Mouse (Mus musculus) testis, postnatal 14 days (tissue): Measurements from ENCODE around the gene Iqcm.
"Not testable (repeated sequence)": the region's sequence is repeated elsewhere in the genome, so short reads cannot be mapped to it uniquely, and the experiment has no call there.

Source experiments
- DNase-seq: peaks from one replicate; pipeline ENCODE4 v3.0.0; 2021; ENCODE audit warnings: low spot score

Iqcm gene

DNA sequence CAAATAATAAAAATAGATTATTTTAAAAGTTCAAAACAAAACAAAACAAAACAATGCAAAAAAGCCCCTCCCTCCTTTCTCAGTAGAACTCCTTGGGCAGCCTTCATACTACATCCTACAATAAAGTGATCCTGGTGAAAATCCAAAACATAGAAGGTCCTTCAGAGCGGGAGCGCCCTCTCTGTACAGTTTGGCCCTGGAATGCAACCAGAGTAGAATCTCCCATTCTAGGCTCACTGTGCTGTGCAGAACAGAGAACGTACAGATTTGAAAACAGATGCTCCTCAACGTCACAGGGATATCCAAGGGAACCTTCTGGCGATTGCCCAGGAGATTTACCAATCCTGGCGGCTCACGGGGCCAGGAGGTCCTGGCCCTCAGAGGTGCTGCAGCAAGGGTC is at the start of gene Iqcm:
Gene Iqcm (plus strand): TSS at position 301 of the 400 bp plus-strand sequence.
- no peak for DNase-seq

DNA sequence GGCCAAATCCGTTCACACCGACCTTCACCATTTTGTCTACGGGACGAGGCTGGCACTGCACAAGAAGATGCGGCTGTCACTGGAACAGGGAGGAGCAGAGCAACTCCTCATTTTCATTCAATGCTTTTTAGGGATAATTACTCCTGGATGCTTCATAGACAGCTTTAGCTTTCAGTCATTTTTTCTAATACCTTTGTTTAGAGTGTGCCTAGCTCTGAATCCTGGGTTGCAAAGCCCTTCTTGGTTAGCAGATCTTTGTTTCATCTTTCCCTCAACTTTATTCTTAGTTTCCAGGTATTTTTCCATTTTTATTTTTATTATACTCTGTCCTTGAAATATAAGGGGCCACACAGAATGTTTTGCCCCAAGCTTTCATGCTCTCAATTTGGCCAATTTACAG is 42.0 kb upstream of the Iqcm start, which contains the start of gene Gm10358:
Gene Gm10358 (minus strand): TSS at position 101 of the 400 bp plus-strand sequence.
- DNase-seq = no peak

DNA sequence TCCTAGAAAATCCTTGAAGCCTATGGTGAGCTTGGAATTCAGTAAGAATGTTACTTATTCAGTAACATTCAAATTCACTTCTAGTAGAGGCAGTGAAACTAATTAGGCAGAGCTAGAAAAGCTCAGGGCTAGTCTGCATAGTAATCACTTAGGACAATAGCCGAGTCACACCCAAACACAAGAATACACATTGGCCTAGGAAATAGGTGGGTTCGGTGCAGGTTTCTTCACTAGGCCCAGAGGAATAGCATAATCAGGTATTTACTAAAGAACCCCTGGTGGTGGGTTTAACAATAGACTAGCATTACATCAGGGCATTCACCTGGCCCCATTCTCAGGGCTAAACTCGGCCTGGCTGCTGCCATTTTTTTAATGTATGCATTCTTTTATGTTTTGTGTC is 32.8 kb upstream of the Iqcm start:
- DNase-seq = not testable (repeated sequence)

DNA sequence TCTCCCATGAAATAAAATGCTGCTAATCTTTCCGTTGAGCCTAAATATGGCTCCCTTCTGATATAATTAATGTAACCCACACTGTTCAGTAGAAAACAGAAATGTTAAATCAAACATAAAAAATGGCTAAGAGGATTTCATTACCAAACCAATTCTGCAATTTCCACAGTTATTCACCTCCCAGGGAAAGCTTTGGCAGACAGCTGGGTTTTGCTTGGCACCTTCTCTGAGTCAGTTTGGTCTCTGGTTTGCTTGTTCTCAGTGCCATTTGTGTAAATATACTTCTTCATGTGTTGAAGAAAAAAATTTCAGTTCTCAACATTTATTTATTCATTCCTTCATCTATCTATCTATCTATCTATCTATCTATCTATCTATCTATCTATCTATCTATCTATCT is 28.3 kb downstream of the Iqcm start:
- no peak for DNase-seq

DNA sequence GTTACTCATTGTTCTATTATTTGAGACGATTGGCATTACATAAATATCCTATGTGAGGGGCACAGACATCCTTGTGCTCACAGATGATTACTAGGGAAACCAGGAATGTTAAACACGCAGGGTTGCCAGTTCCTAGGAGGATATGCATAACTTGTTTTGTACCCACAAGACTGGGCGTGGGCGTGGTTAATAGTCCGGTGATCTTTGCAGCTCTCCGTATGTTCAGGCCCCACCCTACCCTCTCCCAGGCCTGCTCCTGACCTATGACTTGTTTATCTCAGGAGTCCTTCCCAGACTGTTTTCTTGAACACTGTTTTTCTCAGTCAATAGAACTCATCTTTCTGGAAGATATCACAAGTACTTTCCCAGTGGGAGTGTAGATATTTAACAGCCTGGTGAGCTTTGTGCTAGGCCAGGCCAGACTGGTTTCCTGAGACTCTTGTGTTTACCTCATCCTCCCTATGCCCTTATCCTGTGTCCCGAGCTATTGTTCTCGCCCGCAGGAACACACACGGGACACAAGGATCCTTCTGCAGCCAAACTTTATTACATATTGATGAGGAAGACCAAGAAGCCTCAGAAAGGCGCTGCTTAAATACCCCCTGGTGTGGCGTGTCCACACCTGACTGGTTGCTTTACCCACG is 40.7 kb downstream of the Iqcm start:
- DNase-seq = no peak

DNA sequence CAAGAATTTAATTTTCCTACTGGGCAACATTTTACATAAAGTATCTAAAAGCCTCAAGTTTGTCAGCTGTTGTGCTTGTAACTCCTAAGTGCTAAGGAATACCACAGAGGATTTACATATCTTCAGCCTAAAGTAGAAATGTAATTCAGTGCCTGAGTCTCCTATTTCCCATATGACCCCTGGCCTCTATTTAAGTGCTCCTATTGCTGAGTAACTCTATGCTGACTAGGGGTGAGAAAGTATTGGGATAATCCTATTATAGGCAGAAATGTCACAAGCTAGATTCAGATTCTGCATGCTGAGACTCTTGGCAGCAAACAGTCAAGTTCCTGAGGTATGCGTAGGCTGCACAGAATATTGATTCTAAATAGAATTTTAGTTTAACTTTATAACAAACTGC is 60.8 kb downstream of the Iqcm start:
- no peak for DNase-seq

DNA sequence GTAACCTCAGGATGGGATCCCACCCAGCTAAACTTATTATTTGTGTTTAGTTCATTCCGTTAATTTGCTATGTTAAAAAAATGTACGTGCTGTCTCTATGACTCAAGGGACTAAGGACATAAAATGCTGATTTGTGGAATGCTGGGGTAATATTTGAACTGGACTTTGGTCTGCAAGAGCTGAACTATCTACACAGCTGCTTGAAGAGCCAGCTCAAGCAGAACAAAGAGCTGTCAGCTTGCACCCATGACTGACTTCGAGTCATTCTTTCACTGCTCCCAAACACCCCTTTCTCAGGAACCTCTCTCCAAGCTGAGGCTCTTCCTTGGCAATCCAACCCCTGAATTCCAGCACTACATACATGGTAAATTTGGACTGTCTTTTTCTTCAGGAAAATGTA is 65.3 kb downstream of the Iqcm start:
- DNase-seq = no peak

DNA sequence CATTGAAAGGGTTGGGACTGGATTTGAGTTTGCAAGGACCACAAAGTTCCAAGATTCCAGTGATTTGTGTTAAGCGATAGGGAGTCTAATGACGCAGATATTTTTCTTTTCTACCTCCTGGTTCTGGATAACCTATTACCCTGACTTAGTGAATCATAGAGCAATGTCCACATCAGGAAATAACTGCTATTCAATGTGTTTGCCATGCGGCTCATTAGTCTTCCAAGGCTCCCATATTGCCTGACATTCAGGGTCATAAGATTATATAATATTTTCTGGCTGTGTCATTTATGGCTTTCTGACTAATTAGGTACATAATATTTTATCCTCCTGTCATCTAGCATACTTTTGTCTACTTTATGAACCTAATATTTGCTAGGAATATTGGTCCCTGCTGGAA is 100.8 kb downstream of the Iqcm start:
- no peak for DNase-seq

DNA sequence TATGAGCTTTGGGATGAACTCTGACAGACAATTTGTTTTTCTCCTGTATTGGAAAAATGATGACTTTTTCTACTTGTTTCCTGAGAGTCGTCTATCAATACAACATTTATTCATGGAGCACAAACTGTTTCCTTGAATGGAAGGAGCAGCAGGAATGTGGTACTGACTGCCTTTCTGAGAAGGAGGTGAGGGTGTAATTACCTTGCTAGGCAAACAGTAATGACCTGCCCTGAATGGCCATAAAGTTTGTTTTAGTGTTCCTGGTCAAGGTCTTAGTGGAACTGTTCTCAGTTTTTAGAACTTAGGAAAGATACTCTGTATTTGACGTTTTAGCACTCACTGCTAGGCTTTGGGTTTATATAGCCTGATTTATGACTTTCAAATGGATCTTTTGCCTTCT is 147.8 kb downstream of the Iqcm start:
- no peak for DNase-seq

DNA sequence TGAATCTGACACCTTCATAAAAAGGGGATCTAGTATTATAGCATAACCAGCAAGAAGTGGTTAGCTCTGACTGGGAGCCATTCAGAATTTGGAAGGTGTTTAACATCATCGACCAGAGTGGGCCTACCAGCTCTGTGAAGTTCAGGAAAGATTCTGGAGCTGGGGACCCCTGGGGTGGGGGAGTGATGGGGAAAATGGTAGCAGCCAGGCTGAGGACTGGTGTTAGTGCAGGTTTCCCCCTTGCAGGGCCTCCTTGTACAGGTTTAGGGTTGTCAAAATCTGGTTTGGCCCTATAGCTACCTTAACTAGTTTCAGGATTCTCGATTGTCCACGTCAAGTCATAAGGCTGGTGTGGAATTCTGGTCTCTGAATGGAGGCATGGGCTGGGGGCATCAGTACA is 194.5 kb downstream of the Iqcm start:
- DNase-seq = no peak

DNA sequence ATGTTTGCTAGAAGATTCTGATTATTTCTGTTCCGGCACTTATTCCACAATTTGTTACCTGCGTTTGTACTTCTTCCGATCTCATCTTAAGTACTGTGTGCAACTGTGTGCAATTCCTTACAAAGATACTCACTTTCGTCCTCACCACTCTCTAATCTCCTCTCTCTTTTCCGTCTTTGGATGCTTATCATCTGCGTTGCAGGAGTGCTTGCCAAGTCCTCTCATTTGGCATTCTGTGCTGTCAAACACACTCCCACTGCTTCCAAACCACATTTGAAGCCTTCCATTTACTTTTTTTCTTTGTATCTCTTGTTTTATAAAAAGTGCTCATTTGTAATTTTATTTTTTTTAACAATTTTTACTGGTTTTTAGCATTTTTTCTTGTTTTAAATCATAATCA is 210.8 kb downstream of the Iqcm start:
- DNase-seq = no peak

DNA sequence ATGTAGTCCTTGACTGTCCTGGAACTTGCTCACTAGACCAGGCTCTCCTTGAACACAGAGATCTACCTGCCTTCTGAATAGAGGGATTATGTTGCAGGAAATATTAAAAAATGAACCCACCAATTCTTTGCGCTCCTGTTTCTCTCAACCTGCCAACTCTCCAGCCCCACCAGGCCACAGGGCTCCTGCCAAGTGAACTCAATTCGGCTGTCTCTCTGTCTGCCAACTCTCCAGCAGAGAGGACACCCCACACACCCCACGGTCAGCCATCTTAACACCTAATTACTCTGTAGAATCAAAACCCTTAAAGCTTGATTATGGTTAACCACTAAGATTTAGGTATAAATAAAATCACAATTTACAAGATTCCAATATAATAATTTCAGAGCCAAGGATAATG is 298.1 kb downstream of the Iqcm start:
- DNase-seq = no peak

DNA sequence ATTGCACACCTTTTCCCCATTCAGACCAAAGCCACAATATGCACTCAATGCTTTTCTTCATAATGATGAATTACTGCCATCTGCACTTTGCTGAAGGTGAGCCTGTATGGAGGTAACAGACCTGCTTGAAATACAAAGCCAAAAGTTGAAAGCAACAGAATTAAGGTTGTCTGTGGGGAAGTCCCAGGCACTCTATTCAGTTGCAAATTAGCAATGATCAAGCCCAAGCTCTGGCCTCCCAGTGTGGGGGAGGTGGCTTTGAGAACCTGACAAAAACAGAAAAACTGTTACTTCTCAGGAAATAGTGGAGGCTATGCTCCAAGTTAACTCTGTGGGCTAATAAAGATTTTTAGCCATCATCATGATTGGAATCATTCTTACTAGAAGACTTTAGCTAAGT is 307.1 kb downstream of the Iqcm start:
- DNase-seq = no peak

DNA sequence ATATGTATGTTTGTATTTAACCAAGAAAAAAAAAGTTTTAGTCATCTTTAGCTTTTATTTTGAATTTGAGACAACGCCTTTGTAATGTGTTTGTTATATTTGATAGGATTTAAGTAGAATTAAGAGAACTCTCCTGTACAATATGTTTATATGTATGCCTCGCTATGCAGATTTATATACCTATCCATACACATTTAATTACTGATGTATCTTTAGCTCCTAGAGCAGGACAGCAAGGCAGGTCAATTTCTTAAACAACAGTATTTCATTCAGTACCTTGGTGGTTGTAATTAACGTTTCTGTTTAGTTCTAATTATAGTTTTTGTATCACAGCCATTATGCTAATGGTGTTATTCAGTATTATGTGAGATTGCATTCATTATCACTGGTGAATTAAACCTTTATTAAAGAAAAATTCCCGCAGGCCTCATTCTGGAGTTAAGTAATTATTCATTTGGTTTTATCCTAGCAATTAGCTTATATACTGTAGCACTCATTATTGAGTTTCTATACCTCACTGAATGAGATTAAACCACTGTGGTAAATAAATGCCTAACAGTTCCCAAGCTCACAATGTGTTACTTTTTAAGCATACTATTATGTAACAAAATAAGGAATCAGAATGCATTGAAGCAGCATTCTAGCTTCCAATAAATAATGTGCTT is 380.1 kb downstream of the Iqcm start:
- no peak for DNase-seq

DNA sequence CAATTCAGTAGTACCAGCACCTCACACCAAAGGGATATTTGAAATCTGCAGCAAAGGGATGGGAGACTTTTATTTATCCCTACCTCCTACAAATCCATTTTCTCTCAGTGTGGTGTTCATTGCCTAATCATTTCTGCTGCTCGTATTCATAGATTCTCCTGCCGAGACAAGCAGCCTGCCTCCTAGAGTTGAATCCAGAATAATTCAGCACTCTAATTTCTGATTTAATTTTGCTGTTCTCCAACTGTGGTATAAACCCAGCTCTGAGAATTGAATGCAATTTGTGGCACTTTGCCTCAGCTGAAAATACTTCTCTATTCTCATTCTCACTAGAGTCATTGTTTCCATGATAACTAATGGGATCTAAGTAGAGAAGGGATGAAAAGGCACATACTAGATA is 386.8 kb downstream of the Iqcm start:
- no peak for DNase-seq

DNA sequence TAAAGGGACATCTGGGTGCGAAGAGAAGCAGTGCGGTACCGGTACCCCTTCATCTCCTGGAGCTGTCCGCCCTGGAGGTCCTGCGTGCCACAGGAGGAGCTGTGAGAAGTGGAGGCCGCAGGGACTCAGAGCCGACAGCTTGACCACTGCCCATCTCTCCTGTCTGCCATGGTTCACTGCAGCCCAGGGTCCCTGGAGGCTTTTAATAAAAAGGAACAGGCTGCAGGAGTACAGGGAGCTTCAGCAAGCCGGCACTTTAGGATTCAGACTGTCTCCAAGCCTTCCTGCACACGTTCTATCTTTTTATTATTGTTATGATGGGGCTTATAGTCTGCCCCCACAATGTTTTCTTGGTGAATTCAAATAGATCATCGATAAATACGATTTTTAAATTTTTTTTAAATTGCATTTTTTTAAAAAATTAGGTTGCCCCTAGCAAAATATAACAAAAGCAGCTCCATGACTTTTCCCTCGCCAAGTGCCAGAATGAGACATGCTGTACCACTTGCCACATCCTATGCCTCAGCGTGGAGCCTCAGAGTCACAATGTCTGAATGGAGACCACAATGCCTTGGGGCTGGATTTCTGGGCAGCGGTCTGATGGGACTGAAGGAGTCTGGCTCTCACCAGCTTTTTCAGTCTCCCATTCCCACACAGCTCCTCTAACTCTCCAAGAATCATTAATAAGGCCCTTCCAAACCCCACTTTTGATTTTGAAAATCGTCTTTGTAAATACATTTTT is 469.3 kb downstream of the Iqcm start:
- no peak for DNase-seq

DNA sequence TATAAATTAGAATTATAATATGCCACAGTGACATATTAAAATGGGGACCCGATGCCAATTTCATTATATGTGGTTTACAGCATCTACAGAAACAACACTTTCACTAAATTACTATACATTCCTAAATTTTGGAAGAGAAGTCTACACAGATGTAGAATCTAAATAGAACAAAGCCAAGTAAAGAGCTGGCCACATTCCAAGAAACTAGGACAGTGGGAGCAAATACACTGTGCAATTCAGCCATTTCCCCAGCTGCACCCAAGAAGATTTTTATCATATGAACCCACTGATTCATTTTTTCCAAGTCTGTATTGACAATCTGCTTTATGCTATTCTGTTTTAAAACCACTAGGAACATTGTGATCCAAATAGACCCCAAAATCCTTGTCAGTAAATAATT is 500.7 kb downstream of the Iqcm start:
- DNase-seq = no peak

DNA sequence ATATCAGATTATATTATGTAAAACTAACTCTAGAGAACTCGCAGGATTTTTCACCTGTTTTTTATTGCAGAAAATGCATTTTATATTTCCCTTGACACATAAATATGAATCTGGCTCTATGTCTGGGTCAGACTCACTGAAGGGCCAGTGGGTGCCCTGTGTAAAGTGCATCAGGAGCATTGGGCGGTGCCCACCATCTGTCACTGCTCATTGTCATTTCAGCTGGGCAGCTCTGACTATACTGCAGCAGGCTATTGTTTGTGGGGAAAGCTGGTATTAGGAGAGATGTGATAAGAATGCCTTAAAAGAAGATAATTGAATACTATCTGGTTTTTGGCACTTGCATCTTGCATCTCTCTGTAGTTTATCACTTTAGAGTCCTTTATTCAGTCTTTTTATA is 507.5 kb downstream of the Iqcm start:
- no peak for DNase-seq

DNA sequence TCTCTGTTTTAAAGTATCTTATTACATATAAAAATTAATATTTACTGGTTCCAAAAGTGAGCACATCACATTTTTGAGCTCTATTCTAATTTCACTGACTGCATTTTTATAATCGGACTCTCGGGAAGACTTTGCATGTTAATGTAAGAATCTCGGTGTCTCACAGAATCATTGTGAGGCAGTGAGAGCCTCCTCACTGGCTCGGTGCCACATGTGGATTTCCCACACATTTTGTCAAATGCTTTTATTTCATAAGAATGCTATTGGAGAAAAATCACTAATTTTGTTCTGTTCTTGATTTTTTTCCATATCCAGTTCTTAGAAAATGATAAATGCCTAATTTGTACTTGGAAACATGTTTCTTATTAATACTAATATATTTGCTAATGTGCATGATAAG is 570.0 kb downstream of the Iqcm start:
- DNase-seq = no peak
